Comparison of ENCODE assay signal across 17 mouse cellular contexts in genomic region chr7:130621953-130622352, GRCm38 (mm10). TPM values are rescaled to one million over a fixed set of nuclear protein-coding genes. Genes with fewer than 3 reads are reported as not detected.
DNase-seq lines count a peak whose midpoint lies in the region; ATAC-seq and TF ChIP-seq lines count a peak whose summit lies in the region.
"Had no signal": no experiment of that assay in that cellular context is flagged by ENCODE, and none has a peak within 500 bp of the region (broad histone marks: within the 10 kb centered on the region; RNA-seq: fewer than 3 reads in every experiment).

No protein-coding gene starts in this region.

- no peak for ATAC-seq in kidney, embryonic 16.5 days (ENCODE audit: low FRiP score, low TSS enrichment)
- ATAC-seq: activated CD4-positive, CD25-positive, alpha-beta regulatory T cell, adult 4 months; forebrain, embryonic 15.5 days; intestine, embryonic 15.5 days; Patski had no signal

- no peak overlapping the region for H3K4me3 ChIP-seq in gastrocnemius, adult 2 months
- H3K4me3 ChIP-seq in kidney, embryonic 16.5 days (ENCODE audit: low read length) = no peak overlapping the region
- H3K4me3 ChIP-seq: embryonic facial prominence, embryonic 12.5 days; forebrain, embryonic 15.5 days; hindbrain, embryonic 13.5 days; intestine, embryonic 15.5 days; liver, embryonic 15.5 days; megakaryocyte, embryonic 14.5 days had no signal

- no peak overlapping the region for H3K4me2 ChIP-seq in kidney, embryonic 16.5 days (replicated peaks; ENCODE audit: low read depth, low read length)
- H3K4me2 ChIP-seq: embryonic facial prominence, embryonic 12.5 days; forebrain, embryonic 15.5 days; hindbrain, embryonic 13.5 days; intestine, embryonic 15.5 days; liver, embryonic 15.5 days had no signal

- H3K36me3 ChIP-seq in kidney, embryonic 16.5 days (ENCODE audit: insufficient read depth, low read length) = no peaks in the 10 kb centered on the region
- H3K36me3 ChIP-seq: embryonic facial prominence, embryonic 12.5 days; forebrain, embryonic 15.5 days; hindbrain, embryonic 13.5 days; intestine, embryonic 15.5 days; liver, embryonic 15.5 days had no signal

- peak; percentile 50 for DNase-seq in gastrocnemius, adult 2 months
- no peak for DNase-seq in gastrocnemius, postnatal 36 days
- DNase-seq in kidney, postnatal 10 days = peak; percentile 42
- peak; percentile 26 for DNase-seq in adrenal gland, postnatal 25 days
- DNase-seq in gastrocnemius, postnatal 4 days (ENCODE audit: low spot score in 2 of 2) = peak; percentile 30 to 32
- DNase-seq in frontal cortex, postnatal 25 days (ENCODE audit: low spot score in 2 of 2) = no peak
- DNase-seq: cerebellum, adult 2 months; lung, postnatal 10 days had no signal

- H3K27me3 ChIP-seq in kidney, embryonic 16.5 days (ENCODE audit: insufficient read depth, low read length) = no peaks in the 10 kb centered on the region
- H3K27me3 ChIP-seq: embryonic facial prominence, embryonic 12.5 days; forebrain, embryonic 15.5 days; intestine, embryonic 15.5 days; liver, embryonic 15.5 days; Patski had no signal

- intact Hi-C loops in gastrocnemius, adult 2 months (cut with DNase I) = no loop called here
- intact Hi-C loops in gastrocnemius, postnatal 36 days (cut with DNase I) = no loop called here

- 52% methylated on average over 3 of the region's 3 CpGs for WGBS in kidney, embryonic 16.5 days

- peak overlapping the region; percentile 16 for H3K27ac ChIP-seq in gastrocnemius, adult 2 months
- no peak overlapping the region for H3K27ac ChIP-seq in kidney, embryonic 16.5 days (ENCODE audit: low read length)
- H3K27ac ChIP-seq: embryonic facial prominence, embryonic 12.5 days; forebrain, embryonic 15.5 days; hindbrain, embryonic 13.5 days; intestine, embryonic 15.5 days; liver, embryonic 15.5 days had no signal

- H3K4me1 ChIP-seq in kidney, embryonic 16.5 days (ENCODE audit: insufficient read depth, low read length) = peaks cover 4% of the 10 kb centered on the region; the same call in 1 of the 2 replicates
- H3K4me1 ChIP-seq: embryonic facial prominence, embryonic 12.5 days; forebrain, embryonic 15.5 days; hindbrain, embryonic 13.5 days; liver, embryonic 15.5 days; megakaryocyte, embryonic 14.5 days had no signal

- H3K9me3 ChIP-seq in kidney, embryonic 16.5 days (ENCODE audit: low read length) = no peaks in the 10 kb centered on the region
- H3K9me3 ChIP-seq: embryonic facial prominence, embryonic 12.5 days; forebrain, embryonic 15.5 days; hindbrain, embryonic 13.5 days; intestine, embryonic 15.5 days; liver, embryonic 15.5 days; megakaryocyte, embryonic 14.5 days had no signal

- H3K9ac ChIP-seq in kidney, embryonic 16.5 days (replicated peaks; ENCODE audit: low read length) = no peak overlapping the region
- H3K9ac ChIP-seq: embryonic facial prominence, embryonic 12.5 days; forebrain, embryonic 15.5 days; hindbrain, embryonic 13.5 days; intestine, embryonic 15.5 days; liver, embryonic 15.5 days had no signal

- TF ChIP-seq CTCF in gastrocnemius, adult 2 months (IDR thresholded peaks at IDR 0.05) = no peak

RNA-seq across cellular contexts. Expression of gene Tacc2, which starts 44.7 kb away (rescaled TPM):
- 100 to 1,000 TPM; 515 to 576 TPM for total RNA-seq in gastrocnemius, adult 2 months (2021)
- 100 to 1,000 TPM; 495 to 686 TPM for total RNA-seq in gastrocnemius, postnatal 36 days (2021)
- 31.3 and 40.0 TPM in 2 replicates for polyA plus RNA-seq in kidney, embryonic 16.5 days (2015; fragmentation: Nextera tagmentation; extraction: Ambion mirVana)
- total RNA-seq in adrenal gland, postnatal 25 days (2021) = 40.0 and 46.6 TPM in 2 replicates
- 100 to 1,000 TPM; 171 to 202 TPM for total RNA-seq in gastrocnemius, postnatal 4 days (2021)

RNA-seq across cellular contexts. Expression of gene Nsmce4a, which starts 49.0 kb away (rescaled TPM):
- total RNA-seq in gastrocnemius, adult 2 months (2021) = 10 to 100 TPM; 28.6 to 33.8 TPM
- total RNA-seq in gastrocnemius, postnatal 36 days (2021) = 10 to 100 TPM; 24.8 to 27.0 TPM
- 155 and 159 TPM in 2 replicates for polyA plus RNA-seq in kidney, embryonic 16.5 days (2015; fragmentation: Nextera tagmentation; extraction: Ambion mirVana)
- 61.8 and 91.4 TPM in 2 replicates for total RNA-seq in adrenal gland, postnatal 25 days (2021)
- 10 to 100 TPM; 50.4 to 56.2 TPM for total RNA-seq in gastrocnemius, postnatal 4 days (2021)

Comparison
In these comparisons a context has a peak if more than half of its experiments do, and no peak if none do; other contexts are left out.
1. DNase-seq: peak in gastrocnemius, adult 2 months (single experiment), kidney, postnatal 10 days (single experiment), adrenal gland, postnatal 25 days (single experiment) and gastrocnemius, postnatal 4 days (2 of 2); none in gastrocnemius, postnatal 36 days (0 of 2) and frontal cortex, postnatal 25 days (0 of 2).